Mouse (Mus musculus) cerebellum, postnatal 36 days (tissue): Measurements from ENCODE around the gene Chd8.

Experiments used
- DNase-seq, 2 experiments: peaks; one replicate each; pipeline ENCODE4 v3.0.0; 2021 to 2022; ENCODE audit warnings: mixed read lengths in 2 of 2

Chd8 gene

DNA sequence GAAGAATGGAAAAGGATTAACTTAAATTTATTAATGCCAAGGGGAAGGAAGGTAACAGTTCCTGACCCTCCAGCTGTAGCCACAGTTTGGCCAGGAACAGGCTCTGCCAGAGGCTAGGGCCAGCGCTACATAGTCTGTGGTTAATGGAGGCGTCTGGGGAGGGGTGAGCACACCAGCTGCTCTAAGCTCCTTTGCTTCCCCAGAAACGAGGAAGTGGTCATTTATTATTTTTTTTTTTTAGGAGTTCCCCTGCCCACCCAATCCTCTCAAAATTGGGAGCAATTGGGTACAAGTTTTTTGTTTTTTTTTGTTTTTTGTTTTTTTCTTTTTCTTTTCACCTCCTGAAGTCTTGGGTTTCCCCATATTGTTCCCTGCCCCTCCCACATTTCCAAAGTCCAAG lies 59.4 kb downstream of the Chd8 start:
- no peak for DNase-seq

DNA sequence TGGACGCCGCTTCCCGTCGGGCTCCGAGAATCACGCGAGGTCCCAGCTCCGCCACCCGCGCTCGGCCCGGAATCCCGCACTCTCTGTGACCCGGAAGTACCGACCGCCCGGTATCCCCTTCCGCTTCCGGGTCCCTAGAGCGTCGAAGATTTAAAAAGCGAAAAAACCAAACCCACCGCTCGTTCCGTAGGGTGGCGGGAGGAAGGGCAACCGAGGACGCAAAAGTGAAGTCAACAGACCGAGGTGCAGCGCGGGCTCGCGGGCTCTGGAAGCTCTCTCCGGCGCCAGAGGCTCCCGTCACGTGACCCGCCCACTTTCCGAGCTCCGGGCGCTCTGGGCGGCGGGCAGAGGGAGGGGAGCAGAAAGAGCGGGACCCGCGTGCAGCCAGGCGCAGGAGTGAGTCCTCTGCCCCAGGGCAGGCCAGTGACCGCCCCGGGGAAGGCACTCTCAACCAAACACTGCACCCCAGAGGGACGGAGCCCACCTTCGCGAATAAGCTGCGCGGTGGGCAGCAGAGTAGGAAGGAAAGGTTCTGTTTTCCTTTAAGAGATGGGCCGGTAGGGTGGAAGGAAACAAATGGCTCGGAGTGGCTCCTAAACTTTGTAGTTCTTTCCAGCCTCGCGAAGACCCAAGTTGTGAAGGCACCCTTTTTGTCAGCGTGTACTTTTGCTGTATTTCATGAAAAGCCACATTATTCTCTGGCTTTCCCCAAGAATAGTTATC lies 60.3 kb downstream of the Chd8 start, which contains the start of gene Supt16:
TSS of gene Supt16 (minus strand) at position 261 of the 723 bp plus-strand sequence.
- peak; percentile 80 to 83 for DNase-seq

DNA sequence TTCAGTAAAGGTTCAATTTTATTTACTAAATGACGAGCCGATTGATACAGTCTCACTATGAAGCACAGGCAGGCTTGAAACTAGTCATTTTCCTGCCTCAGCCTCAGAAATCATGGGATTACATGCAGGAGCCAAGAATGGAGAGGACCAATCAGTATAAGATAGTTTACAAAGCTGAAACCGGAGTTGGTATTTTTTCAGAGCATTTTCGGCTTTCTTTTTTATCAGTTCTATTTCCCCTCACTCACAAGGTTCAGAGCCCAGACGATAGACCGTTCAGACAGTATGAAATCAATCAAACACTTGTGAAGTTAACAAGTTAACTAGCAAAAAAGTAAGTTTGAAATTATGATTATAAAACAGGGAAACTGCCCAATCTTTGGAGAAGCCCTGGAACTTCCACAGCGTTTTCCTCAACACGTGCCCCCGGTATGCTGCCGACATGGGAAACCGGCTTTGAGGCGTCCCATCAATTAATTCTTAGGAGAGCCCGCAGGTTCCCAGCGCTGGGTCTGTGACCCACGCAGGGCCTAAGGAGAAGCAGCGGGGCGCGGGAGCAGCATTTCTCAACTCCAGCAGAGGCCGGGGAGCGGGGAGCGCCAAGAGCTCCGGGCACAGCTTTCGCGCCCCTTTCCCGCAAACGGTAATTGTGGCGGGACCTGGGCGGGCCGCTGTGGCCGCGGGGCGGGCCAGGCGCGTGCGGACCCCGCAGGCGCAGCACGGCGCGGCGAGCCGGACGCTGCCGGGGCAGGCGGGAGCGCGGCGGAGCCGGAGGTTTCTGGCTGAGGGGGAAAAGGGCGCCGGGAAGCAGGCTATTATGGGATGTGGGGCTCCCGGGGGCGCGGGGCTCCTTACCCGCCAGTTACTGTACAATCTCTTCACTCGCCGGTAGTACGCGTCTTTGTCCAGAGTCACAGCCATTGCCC lies 61.1 kb downstream of the Chd8 start:
- DNase-seq = no peak

DNA sequence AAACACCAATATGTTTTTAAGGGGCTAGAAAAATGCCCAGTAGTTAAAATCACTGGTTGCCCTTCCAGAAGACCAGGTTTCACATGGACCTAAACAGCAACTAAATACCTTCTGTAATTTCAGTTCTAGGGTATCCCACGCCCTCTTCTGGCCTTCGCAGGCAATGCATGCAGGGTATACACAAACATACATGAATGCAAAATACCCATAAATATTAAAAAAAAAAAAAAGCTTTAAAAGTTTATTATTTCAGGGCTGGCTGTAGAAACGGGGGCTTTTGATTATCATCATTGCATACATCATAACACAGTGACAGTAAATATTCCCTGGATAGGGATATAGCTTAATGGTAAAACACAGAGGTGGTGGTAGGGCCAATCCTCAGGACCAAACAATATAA lies 61.9 kb downstream of the Chd8 start:
- DNase-seq = peak; percentile 55 to 57

DNA sequence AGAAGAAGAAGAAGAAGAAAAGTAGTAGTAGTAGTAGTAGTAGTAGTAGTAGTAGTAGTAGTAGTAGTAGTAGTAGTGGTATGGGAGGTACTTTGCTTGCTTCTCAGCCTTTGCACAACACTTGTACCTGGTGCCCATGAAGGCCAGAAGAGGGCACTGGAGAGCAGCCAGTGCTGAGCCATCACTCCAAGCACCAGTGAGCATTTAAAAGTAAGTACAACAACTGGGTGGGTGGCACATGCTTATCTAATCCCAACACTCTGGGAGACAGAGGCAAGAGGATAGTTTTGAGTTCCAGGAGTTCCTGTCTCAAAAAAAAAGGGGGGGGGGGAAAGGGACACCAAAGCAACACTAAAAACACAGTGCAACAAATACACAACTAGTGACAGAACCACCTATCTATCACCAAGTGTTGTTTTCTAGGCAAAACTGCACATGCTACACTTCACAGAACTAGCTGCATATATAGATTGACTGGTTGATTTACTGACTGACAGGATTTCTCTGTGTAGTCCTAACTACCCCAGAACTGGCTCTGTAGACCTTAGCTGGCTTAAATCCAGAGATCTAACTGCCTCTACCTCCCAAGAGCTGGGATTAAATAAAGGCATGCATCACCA lies 66.7 kb downstream of the Chd8 start:
- DNase-seq = peak; percentile 25 to 45

DNA sequence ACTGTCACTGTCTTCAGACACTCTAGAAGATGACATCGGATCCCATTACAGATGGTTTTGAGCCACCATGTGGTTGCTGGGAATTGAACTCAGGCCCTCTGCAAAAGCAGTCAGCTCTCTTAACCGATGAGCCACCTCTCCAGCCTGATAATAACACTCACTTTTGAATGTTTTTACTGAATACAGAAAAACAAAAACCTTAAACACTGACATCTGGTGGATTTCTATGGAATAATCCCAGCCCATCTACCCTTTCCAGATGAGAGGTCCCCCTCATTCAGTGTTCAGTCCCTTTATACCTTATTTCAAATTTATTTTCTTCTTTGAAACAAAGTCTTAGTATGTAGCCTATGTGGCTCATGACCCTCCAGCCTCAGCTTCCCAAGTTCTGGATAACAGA lies 68.1 kb downstream of the Chd8 start:
- DNase-seq = no peak

DNA sequence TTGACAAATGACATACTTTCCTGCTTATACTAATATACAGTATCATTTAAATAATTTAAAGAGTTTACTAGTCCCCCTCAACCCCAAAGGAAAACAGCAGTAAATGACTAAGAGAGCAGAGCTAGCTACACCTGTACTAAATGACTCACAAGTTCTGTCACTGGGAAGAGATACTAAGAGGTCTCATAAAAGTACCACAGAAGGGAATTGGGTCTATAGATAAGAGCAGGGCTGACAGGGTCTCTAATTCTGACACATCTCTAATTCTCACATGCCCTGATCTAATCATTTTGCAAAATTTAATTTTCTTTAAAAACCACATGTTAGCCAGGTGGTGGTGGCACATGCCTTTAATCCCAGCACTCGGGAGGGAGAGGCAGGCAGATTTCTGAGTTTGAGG lies 68.8 kb downstream of the Chd8 start:
- DNase-seq = no peak

DNA sequence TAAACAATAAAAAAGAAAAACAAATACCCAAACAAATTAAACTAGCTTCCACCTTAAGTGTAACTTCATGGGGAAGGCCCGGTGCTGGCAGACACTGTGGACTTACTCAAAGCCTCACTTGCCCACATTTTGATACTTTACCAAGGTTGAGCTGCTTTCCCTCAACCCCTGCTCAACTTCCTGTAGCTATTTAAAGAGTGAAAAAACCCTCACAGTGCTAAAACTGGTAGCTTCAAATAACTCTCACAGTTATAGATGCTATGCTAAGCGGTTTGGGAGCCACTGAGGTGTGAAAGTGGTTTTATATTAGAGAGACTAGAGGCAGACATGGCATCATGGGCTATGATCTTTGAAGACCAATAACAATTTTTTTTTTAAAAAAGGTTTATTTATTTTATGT lies 91.0 kb downstream of the Chd8 start:
- no peak for DNase-seq

DNA sequence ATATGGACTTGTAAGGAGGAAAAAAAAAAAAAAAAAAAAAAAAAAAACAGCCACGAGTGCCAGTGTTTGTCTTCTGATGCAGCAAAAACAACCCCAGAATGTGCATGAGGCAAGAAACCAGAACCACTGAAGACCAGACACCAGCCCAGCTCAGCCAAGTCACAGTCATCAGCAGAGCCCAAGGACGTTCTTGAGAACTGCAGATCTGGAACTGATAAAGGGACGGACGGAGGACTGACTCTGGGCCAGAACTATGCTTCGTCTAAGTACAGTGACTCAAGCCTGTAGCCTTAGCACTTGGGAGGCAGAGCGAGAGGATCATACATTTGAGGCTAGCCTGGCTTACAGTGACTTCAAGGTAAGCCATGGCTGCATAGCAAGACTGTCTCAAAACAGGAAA lies 96.7 kb downstream of the Chd8 start:
- DNase-seq = no peak

DNA sequence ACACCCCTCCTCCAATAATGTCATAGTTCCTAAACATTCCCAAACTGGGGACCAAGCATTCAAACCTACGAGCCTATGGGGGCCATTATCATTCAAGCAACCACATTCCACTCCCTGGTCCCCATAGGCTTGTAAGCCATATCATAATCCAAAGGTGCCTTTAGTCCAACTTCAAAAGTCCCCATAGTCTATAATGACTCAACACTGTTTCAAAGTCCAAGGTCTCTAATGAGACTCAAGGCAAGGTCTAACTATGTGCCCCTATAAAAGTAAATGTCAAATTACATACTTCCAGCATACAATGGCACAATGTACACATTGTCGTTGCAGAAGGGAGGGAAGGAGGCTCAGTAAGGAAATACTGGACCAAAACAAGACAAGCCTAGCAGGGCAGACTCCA lies 102.6 kb downstream of the Chd8 start:
- DNase-seq = no peak

DNA sequence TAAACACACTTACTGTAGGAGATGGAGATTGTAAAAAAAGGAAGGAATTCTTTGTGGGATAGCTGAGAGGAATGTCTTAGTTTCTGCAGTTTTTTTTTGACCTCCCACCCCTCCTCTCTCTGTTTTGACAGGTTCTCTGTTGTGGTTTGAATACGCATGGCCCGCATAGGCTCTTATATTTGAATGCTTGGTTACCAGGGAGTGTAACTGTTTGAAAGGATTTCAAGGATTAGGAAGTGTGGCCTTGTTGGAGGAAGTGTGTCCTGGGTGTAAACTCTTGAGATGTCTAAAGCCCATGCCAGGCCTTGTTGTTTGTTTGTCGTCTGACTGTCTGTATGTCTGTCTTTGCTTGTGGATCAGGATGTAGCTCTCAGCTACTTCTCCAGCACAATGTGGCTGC lies 105.0 kb downstream of the Chd8 start:
- no peak for DNase-seq

DNA sequence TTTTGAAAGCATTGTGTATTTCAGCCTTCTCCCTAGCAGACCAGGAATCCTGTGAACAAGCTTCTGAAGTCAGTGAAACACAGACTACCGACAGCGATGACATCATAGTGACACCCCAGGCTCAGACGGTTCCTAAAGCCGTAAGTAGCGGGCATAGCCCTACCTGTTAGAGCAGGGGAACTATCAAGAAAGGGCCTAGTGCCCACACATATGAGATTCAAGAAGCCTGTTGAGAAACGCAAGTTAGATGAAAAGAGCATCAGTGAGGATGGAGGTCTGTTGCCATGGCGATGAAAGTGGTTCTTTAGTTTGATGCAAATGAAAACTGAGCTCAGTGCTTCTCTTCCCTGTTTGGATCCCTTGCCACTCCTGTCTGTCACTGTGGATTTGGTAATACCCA lies 105.4 kb downstream of the Chd8 start:
- no peak for DNase-seq

DNA sequence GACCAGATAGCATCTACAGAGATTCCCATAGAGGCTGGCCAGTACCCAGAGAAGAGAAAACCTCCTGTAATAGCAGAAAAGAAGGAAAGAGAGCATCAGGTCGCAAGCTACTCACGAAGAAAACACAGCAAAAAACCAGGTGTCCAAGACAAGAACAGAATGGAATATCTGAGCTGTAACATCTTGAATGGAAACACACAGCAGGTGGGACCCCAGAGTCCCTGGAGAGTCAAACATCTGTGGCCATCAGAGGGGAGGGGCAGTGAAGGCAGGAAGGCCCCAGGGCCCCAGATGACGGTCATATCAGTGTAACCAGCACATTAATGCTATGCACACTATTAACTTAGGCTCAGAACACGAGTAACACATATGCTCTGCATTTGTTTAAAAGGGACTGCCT lies 107.7 kb downstream of the Chd8 start:
- no peak for DNase-seq
